Mouse (Mus musculus) right cerebral cortex, postnatal 10 days (tissue): Measurements from ENCODE around the gene Gm10670.
"Not testable (repeated sequence)": the region's sequence is repeated elsewhere in the genome, so short reads cannot be mapped to it uniquely, and the experiment has no call there.

Source experiments
- DNase-seq, 2 experiments: peaks; one replicate each; pipeline ENCODE4 v3.0.0; 2021; ENCODE audit warnings: low spot score in 2 of 2

Gm10670 gene

DNA sequence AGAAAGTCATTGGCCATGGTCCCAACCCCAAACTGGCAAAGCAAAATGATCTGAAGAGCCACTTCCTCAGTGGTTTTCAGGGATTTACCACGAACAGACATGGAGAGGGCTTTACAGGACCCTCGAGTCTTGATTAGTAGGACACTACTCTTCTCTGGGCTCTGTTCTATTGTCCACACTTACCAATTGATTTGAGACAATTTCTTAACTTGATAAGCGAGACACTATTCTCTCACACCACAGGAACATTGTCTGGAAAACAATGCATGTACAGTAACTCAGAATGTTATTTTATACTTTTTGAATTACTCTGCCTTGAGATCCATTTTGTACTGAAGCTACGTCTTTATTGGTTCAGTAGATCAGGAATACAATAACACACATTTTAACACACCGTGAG is at the start of gene Gm10670:
Gene Gm10670, minus strand, starts transcription at position 101 of the 400 bp plus-strand sequence.
- DNase-seq = not testable (repeated sequence)

GRCm38 (mm10) chr7:20510434-20510833 is 35.7 kb upstream of the Gm10670 start, which contains the start of gene Vmn1r103:
Vmn1r103 (minus strand) TSS chr7:20510534.
- DNase-seq = not testable (repeated sequence)

GRCm38 (mm10) chr7:20442493-20442892 is 32.2 kb downstream of the Gm10670 start, which contains the start of gene Vmn1r101:
Vmn1r101 (minus strand) TSS chr7:20442593.
- not testable (repeated sequence) for DNase-seq
